Mouse (Mus musculus) midbrain, embryonic 13.5 days (tissue): ENCODE measurements around the gene Msl3. TPM values are rescaled to one million over a fixed set of nuclear protein-coding genes. Genes with fewer than 3 reads are reported as not detected.
A peak's percentile ranks its signal among the peaks of the same experiment; 100 is the strongest.

Experiments used
- ATAC-seq: fragments of 200-750 bp; cut with Nextera tagmentation; 2 replicates; pipeline ENCODE4 v1.8.0; 2017; ENCODE audit warnings: mild to moderate bottlenecking, moderate TSS enrichment, moderate library complexity
- H3K27ac ChIP-seq: fragments of 300-500 bp; sonication (generic); 2 replicates; pipeline ENCODE4 v1.5.1; 2015; ENCODE audit warnings: inconsistent platforms, mild to moderate bottlenecking, moderate library complexity
- H3K27me3 ChIP-seq: fragments of 300-500 bp; sonication (generic); 2 replicates; pipeline ENCODE4 v1.6.1; 2015; ENCODE audit warnings: mild to moderate bottlenecking, inconsistent platforms
- H3K36me3 ChIP-seq: fragments of 300-500 bp; sonication (generic); 2 replicates; pipeline ENCODE4 v1.6.1; 2015; ENCODE audit warnings: mild to moderate bottlenecking, inconsistent platforms
- H3K4me1 ChIP-seq: fragments of 300-500 bp; sonication (generic); replicated peaks from 2 replicates; pipeline ENCODE4 v1.6.1; 2015; ENCODE audit warnings: inconsistent platforms
- H3K4me2 ChIP-seq: fragments of 300-500 bp; sonication (generic); replicated peaks from 2 replicates; pipeline ENCODE4 v1.6.1; 2015; ENCODE audit warnings: moderate library complexity, mild to moderate bottlenecking, inconsistent platforms
- H3K4me3 ChIP-seq: fragments of 300-500 bp; sonication (generic); replicated peaks from 2 replicates; pipeline ENCODE4 v1.5.1; 2015; ENCODE audit warnings: mild to moderate bottlenecking, inconsistent platforms
- H3K9ac ChIP-seq: fragments of 300-500 bp; sonication (generic); replicated peaks from 2 replicates; pipeline ENCODE4 v1.6.1; 2015; ENCODE audit warnings: mild to moderate bottlenecking, inconsistent platforms
- H3K9me3 ChIP-seq: fragments of 300-500 bp; sonication (generic); 2 replicates; pipeline ENCODE4 v1.6.1; 2016; ENCODE audit warnings: mild to moderate bottlenecking, inconsistent platforms
- WGBS: fragments of 180-500 bp; shearing (Covaris S2); methylation state at CpG from one replicate; pipeline ENCODE4 v1.1.7; 2015; 5-methylcytosine and 5-hydroxymethylcytosine counted together
- polyA plus RNA-seq: library from polyadenylated mRNA; unstranded; fragments of >200 nt; fragmentation: Nextera tagmentation; extraction: Ambion mirVana; gene quantifications from 2 replicates; pipeline ENCODE4 v1.2.1, GENCODE M21; 2015

Gene Msl3
- polyA plus RNA-seq, 1 experiment from 2014 or later = 19.7 TPM

GRCm38 (mm10) chrX:168647746-168648145 is 26.0 kb downstream of the Msl3 start:
- WGBS = 69% methylated on average over 3 of the region's 3 CpGs
- H3K4me2 ChIP-seq = no peak overlapping the region
- no peaks in the 10 kb centered on the region for H3K9me3 ChIP-seq

GRCm38 (mm10) chrX:168643451-168643850 is 30.2 kb downstream of the Msl3 start:
- Histone ChIP-seq H3K9ac (no peak overlapping the region), H3K27ac (no peak overlapping the region), H3K36me3 (no peaks in the 10 kb centered on the region), H3K9me3 (no peaks in the 10 kb centered on the region), H3K27me3 (peaks cover 15% of the 10 kb centered on the region; the same call in 1 of the 2 replicates), H3K4me1 (no peaks in the 10 kb centered on the region), H3K4me3 (no peak overlapping the region), H3K4me2 (no peak overlapping the region)
- 92% methylated on average over 1 of the region's 1 CpGs for WGBS
- ATAC-seq = no peak

More at GRCm38 (mm10) chrX:168647746-168648145, 26.0 kb downstream of the Msl3 start:
- Histone ChIP-seq H3K9ac (no peak overlapping the region), H3K27me3 (peaks cover 15% of the 10 kb centered on the region; the same call in 1 of the 2 replicates), H3K4me3 (no peak overlapping the region), H3K36me3 (peaks cover 4% of the 10 kb centered on the region), H3K27ac (no peak overlapping the region), H3K4me1 (no peaks in the 10 kb centered on the region)
- ATAC-seq = no peak

- no peak for ATAC-seq
- H3K9ac ChIP-seq = no peak overlapping the region
- no peaks in the 10 kb centered on the region for H3K9me3 ChIP-seq
- H3K4me2 ChIP-seq = peak overlapping the region; percentile 39
- no peak overlapping the region for H3K27ac ChIP-seq
- H3K27me3 ChIP-seq = peaks cover 6% of the 10 kb centered on the region; the same call in 1 of the 2 replicates
- H3K36me3 ChIP-seq = no peaks in the 10 kb centered on the region
- peak overlapping the region; percentile 32 for H3K4me3 ChIP-seq
- H3K4me1 ChIP-seq = no peaks in the 10 kb centered on the region
- 26% methylated on average over 11 of the region's 11 CpGs for WGBS
These were observed 33.9 kb downstream of the Msl3 start for GRCm38 (mm10) chrX:168639556-168640356.

Other genes starting within 250 kb of the Msl3 start
- 0.39 and 0.47 TPM in 2 replicates for gene Frmpd4, start 96.7 kb downstream of the Msl3 start, polyA plus RNA-seq
- gene Arhgap6, start 121.2 kb upstream of the Msl3 start, polyA plus RNA-seq = 0.66 and 0.82 TPM in 2 replicates